Mouse (Mus musculus) heart, postnatal 25 days (tissue): ENCODE data around the gene Arhgef17. TPM values are rescaled to one million over a fixed set of nuclear protein-coding genes. Genes with fewer than 3 reads are reported as not detected.

Source experiments
- DNase-seq: peaks from one replicate; pipeline ENCODE4 v3.0.0; 2022; ENCODE audit warnings: low spot score
- intact Hi-C: fragments of 180-260 bp; cut with DNase I; formaldehyde crosslinking; loops from one replicate; pipeline ENCODE4 v1.15.1; 2025
- total RNA-seq, 2 experiments: library from RNA; stranded (reverse); gene quantifications; 2 replicates each; pipeline ENCODE4 v1.2.3; 2021

Gene Arhgef17
- 10 to 100 TPM; 24.0 to 28.8 TPM for total RNA-seq

DNA sequence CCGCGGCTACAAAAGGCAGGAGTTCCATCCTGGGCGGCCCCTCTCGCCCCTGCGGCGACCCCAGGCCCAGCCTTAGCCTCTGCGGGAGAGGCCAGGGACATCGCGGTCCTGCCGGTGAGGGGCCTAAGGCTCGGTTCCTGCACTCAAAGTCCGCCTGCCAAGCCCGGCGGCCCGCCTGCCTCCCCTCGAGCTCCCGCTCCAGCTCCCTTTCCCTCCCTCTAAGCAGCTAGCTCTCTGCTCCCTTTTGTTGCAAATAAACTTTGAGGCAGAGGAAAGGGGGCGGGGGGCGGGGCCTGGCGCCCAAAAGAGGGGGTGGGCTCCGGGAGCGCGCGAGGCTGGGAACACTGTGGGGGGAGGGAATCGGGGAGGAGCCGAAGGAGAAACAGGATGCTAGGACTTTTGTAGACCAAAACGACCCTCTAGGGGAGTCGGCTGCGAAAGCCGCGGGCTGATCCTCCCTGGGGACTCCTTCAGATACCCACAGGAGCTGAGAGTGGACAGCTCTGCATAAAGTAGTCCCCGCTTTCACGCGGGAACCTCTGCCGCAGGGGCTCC, at the start of gene Arhgef17:
Gene Arhgef17 (minus strand): TSS at position 182 of the 555 bp plus-strand sequence.
- intact Hi-C loops = loop anchor here (1.0 kb wide), 1 partner anchor 25 kb away; no protein-coding TSS in a partner anchor
- no peak for DNase-seq

DNA sequence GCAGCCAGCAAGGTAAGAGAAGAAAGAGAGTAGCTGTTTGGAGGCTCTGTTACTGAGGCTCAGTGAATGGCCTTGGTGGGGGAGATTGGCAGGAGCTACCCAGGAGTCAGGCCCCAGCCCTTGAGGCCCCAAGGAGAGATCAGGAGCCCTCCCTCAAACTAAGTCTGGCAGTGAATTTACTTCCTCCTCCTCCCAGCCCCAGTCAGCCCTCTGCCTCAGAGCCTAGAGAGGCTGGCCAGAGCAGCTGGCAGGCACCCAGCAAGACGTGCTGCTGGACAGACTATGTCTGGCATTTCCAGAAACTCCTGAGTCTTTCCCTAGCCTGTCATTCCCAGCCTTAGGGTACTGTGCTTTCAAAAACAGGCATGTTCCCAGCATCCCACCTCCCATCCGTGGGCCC, 47.3 kb upstream of the Arhgef17 start:
- DNase-seq = peak; percentile 69
- intact Hi-C loops = no loop called here

DNA sequence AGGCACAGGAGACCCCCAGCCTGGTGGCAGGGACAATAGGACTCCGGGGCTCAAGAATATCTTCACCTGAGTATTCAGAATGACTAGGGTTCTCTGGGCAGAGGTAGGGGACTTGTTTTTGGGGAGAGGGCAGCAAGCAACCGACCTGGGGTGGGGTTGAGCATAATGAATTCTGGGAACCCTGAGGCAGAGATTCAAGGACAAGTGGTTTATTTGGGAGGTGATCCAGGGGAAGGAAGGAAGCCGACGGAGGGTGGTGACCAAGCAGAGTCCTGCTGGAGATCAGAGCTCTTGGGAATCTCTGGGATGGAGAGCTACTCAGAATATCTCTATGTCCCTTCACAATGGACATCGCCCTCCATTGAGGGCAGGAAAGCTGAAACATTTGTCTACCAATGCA, 46.3 kb upstream of the Arhgef17 start:
- intact Hi-C loops = no loop called here
- DNase-seq = no peak

DNA sequence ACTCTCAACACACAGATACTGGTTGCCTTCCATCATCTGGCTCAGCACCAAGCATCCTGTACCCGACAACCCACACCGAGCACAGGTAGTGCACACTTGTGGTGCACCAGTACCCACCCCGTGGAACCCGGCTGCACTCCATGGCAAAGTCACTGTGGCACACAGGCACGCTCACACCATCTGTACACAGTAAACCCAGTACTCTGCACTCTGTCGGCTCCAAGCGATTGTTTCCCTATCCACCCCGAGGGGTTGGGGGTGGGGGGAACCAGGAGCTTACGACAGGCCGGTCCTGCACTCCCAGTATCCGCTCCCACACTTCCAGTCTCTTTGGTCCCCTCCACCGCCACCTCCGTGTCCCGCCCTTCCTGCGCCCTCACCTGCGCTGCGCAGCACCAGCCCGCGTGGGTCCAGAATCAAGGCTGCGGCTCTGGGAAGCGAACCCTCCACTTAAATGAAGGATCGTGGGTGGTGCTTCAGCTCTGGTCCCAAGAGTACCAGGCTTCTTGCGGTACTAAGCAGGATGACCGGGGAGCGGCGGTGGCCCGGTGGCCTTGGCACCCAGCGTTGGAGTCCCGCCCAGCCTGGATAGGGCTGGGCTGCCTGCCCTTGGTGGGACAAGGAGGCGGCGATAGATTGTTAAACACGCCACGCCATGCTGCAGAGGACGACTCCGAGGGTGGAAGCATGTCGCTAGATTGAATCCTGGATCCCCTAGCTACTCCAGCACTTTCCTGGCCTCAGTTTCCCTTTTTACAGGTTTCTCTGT, 42.4 kb upstream of the Arhgef17 start, which contains the start of gene P2ry6:
Gene P2ry6 (minus strand): TSS at position 515 of the 769 bp plus-strand sequence.
- intact Hi-C loops = no loop called here
- no peak for DNase-seq

DNA sequence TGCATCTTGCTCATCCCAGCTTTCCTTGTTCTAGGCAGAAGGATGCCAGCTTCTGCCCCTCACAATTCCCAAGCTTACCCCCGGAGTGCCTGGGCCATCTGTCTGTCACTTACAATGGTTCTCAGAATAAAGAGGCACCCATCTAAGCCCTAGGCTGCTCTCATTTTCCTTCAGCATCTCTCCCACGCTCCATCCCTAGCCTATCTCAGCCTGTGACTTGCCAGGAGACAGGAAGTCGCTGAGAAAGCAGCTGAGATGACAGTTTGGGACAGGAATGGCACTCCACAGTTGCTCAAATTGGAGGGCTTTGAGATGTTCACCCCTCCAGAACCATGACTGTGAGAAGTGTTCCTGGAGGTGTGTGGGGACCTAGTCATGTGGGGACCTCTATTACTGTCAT, 41.0 kb upstream of the Arhgef17 start:
- no peak for DNase-seq
- intact Hi-C loops = no loop called here

DNA sequence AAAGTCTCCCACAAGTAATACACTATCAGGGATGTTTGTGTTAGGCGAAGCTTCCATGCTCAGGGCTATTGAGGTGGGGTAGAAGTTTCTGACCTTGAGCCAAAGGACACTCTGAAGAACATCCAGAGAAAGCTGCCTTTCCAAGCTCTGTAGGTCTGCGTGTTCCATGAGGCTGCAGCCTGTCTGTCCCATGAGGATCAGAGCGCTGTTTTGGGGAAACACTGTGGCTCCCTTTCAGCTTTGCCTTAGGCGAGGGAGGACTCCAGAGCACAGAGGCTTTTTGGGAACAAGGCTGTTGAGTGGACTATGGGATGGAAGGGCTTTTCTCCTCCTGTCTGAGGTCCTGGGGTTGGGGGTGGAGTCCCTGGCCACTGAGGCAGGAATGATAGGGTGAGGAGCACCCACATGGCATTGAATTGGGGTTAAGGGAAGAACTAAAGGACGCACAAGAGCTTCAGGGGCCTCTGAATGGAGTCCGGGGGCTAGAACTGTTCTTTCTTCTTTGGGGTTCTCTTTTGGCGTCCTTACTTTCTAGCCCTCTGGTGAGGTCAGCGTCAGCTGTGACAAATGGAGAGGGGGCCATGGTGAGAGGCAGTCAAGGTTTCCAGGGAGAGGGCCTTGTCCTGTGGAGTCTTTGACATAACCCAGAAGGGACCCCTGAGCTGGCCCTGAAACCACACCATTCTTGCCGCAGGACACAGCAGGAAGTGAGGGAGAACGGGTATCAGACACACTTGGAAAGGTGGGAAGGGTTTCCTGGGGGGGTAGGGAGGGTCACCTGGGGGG, 37.2 kb upstream of the Arhgef17 start:
- no peak for DNase-seq
- intact Hi-C loops = no loop called here

DNA sequence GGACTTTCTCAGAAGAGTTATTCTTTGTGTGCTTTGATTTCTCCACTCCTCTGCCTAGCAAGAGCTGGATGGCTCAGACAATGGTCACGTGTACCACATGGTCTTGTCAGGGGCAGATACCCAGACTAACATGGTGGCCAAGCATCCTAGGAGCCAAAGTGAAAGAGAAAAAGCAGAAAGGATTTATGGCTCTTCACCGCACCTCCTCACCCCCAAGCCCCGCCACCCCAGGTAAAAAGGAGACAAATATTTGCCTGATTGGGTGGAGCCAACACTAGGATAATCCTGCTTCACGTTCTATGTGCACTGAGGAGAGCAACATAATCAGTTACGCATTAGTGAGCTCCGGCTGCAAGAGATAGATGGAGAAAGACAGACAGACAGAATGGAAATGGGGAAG, 36.5 kb upstream of the Arhgef17 start:
- intact Hi-C loops = no loop called here
- DNase-seq = no peak

DNA sequence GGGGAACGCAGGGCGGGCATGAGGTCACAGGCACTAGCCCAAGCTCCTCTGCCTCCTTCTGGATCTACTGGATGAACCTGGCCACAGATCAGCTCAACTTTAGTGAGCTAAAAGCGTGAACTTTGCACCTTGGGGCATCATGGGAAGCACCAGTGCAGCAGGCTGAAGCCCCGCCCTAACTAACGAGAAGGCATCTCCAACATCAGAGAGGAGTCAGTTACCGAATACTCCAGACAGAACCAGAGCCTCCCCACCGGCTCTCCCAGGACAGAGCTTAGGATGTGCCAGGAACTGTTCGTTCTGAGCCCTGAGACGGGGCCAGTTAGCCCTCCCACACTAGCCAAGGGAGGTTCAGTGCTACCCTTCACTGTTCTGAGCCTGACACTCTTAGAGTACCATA, 35.9 kb upstream of the Arhgef17 start:
- DNase-seq = no peak
- intact Hi-C loops = no loop called here

DNA sequence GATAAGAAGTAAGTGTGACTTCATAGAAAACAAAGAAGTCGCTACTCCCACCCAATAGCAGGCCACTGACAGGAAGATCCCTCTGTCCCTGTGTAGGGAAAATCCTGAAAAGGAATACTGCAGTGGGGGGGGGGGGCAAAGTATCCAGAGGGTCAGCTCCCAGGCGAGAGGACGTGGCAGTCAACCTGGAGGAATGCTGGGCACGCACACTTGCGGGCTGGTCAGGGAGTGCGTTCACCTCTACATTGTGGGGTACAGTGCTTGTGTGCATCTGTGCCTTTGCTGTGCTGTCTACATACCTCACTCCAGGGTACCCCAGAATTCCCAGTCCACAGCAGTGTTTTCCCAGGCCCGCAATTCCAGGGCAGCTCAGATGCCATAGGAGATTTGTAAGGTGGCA, 34.1 kb upstream of the Arhgef17 start:
- no peak for DNase-seq
- intact Hi-C loops = no loop called here

DNA sequence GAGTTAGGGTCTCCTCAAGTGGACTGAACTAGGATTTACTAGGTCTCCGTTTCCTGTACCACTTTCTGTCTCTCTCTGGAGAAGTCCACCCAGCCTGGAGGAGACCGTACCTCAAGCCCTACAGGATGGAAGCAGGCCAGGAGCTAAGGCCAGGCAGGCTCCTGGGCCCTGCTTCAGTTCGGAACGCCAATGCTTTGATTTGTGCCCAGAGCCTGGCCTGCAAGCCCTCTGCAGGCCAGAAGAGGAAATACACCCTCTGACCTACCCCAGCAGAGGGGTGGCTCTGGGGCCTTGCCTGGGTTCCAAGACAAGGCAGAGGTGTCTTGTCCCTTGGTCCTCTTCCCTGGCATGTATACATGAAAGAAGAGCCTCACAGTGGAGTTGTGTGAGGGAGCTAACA, 33.2 kb upstream of the Arhgef17 start:
- intact Hi-C loops = loop anchor here (1.0 to 2.0 kb wide), 2 partner anchors 22 to 58 kb away; no protein-coding TSS in a partner anchor
- no peak for DNase-seq

DNA sequence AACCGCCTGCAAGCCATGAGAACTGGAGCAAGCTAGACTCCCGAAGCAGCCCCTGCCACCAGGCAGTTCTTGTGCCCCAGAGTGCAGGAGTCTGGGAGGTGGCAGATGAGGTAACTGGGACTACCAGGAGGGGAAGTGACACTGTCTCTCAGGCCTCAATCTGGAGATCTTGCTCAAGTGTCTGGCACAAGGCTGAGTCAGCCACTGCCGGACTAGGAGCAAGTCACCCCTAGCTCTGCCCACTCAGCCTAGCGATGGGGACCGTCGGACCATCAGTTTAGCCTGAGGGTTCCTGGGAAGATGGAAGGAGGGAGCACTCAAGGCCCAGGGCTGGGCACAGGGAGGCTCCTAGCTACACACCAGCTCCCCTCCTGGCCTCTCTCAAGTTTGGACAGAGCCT, 32.3 kb upstream of the Arhgef17 start:
- intact Hi-C loops = loop anchor here (2.0 kb wide), 1 partner anchor 57 kb away; no protein-coding TSS in a partner anchor
- DNase-seq = no peak

DNA sequence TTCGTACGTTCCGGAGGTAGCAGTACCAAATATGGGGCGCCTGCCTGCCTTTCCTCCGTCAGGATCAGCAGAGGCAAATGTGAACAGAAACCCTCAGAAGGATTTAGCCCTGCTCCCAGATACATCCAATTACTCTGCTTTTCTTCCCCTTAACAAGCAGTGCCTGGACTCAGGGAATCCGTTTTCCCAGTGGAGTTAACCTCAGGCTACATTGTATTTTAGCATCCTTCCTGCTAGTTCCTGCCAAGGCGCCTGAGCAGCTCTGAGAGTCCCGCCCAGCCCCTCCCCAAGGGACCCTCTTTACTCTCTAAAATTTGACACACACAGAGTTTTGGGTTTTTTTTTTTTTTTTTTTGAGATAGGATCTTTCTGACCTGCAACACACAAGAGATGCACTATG, 31.5 kb upstream of the Arhgef17 start:
- DNase-seq = no peak

DNA sequence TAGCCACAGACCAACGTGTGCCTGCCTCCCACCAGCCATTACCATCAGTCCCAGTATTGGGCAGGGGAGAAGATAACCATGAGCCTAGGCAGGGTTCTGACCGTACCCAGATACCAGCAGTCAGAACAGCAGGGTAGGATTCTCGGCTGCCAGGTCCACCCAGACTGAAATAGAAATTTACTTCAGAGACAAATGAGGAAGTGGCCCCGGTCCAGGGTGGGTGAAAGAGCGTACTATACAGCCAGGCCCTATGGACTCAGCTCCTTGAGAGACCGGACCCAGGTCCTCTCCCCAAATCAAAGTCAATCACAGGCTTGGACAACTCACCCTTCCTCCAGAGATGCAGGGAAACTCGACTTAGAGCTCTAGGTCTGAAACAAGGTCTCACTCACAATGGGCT, 29.2 kb upstream of the Arhgef17 start:
- no peak for DNase-seq
- intact Hi-C loops = no loop called here

More for the DNA sequence above, 31.5 kb upstream of the Arhgef17 start:
- intact Hi-C loops = no loop called here

DNA sequence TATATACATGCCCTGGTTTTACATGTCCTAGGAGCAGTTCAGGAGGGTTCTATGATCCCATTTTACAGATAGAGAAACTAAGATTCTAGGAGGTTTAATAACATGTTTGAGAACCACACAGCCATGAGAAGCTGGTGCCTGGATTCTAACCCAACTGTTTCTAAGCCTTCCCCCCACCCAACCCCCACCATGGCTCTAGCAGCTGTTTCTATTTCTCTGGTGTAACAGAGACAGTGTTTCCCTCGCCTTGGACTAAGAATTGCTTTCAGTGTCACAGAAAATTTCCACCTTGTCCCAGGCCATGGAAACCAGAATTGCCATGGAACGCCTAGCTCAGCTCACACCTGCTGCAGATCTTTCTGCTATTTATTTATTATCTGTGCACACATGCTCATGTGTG, 28.6 kb upstream of the Arhgef17 start:
- DNase-seq = no peak
- intact Hi-C loops = no loop called here

DNA sequence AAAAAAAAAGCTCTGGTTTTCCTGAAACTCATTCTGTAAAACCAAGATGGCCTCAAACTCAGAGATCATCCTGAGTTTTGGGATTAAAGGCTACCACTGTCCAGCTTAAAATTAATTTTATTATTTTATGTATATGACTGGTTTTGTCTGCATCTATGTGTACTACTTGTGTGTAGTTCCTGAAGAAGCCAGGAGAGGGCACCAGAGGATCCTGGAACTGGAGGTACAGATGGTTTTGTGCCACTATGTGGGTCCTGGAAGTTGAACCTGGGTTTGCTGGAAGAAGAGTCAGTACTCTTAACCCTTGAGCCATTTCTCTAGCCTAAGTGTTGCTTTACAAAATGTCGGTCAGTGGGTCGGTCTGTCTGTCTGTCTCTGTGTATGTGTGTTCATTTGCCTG, 26.5 kb upstream of the Arhgef17 start:
- intact Hi-C loops = no loop called here
- no peak for DNase-seq

DNA sequence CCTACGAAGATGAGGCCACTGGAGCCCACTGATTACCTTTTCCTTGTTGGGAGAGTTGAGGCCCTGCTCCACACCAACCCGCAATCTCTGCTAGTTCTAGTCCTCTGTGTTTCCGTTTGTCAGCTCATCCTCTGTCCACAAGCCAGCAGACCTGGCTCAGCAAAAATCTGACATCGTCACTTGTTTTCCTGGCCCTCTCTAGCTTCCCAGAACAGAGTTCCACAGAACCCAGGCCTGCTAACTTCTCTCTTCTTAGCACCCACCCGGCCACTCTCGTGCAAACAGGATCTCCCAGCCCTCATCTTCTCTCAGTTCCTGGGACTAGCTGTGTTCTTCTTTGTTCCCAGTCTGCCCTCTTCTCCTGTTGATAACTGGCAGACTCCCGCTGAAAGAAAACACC, 20.8 kb upstream of the Arhgef17 start:
- intact Hi-C loops = no loop called here
- no peak for DNase-seq

DNA sequence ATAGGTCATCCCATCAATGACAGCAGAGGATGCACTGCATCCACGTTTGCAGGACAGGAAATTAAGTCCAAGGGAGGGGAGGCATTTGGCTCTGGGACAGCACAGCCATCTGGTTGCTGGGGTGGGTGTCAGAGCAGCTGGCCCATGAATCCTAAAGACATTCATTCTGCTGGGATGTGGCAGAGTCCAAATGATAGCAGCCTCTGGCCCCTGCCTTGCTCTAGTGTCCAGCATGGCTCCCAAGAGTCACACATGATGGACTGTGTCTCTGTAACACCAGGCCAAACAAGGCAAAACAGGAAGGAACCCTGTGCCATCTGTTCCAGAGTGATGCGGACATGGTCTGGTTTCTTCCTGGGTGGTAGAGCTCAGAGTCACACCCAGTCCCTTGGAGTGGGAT, 20.0 kb upstream of the Arhgef17 start:
- intact Hi-C loops = no loop called here
- DNase-seq = no peak

DNA sequence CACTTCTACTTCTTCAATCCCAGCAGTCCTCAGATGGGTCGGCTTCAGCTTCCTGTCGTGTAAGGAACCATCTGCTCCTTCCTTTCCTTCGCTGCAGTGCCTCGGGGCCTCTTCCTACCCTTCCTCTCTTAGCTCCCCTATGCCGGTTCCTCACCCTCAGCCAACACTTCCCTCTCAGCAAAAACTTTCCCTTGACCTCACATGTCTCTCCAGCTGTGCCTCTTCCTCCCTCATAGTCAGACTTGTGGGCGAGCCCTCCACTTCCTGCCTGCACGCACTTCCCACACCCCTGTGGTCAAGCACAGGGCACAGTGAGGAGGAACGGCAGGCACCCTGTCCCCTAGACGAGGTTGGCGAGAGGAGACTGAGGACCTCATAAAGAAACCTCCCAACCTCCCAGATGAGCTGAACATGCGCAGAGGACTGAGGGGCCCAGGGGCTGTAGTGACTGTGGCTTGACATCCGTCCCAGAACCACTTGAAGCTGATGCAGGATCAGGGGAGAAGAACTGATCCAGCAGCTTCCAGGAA, 18.6 kb upstream of the Arhgef17 start:
- intact Hi-C loops = no loop called here
- peak; percentile 50 for DNase-seq

DNA sequence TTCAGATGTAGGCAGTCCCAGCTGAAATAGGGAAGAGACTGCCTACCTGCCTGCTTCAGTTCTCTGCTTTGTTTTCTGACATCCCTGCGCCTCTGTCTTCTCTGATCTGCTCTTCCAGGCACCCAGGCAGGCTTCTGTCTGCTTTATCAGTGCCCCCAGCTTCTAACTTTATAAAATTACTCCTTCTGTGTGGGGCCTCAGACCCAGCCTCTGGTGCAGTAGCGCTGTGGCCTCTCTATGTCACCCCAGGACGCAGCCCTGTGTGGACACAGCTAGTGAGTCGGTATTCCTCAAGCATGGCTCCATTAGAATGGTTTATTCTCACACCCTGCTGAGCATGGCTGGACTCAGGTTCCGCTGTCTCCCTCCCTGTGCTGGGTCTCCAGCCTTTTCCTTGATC, 18.1 kb upstream of the Arhgef17 start:
- intact Hi-C loops = no loop called here
- no peak for DNase-seq

DNA sequence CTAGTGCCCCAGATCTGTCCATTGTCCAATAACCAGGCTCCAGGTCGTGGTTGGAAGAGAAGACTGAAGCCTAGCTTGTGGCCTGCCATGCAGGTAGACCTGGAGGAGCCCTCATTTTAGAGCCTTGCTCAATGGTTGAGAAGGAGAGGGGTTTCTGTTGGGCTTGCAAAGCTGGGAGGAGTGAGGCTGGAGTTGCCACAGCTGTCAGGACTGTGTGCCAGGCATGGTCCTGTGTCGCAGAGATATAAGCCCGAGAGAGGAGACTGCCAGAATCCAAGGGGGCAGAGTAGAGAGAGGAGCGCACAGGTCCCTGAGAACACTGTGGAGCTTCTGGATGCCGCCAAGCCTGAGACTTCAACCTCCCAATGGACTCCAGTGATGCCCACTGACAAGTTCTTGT, 12.8 kb upstream of the Arhgef17 start:
- intact Hi-C loops = no loop called here
- no peak for DNase-seq

DNA sequence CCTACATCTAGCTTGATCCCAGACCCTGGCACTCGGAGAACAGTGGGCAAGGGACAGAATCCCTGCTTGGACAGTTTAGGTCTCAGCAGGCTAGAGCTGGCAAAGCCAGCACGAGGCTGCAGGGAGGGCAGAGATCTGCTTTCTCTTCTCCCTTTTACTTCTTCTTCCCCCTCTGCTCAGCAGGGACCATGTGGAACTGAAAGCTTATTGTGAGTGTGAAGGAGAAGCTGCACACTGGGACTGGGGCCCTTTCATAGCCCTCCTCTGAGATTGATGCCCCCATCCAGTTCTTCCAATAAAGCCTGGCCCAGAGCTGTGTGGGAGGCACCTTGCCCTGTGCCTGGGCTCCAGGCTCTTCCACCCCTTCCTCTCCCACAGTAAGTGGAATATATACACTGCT, 12.4 kb upstream of the Arhgef17 start:
- DNase-seq = no peak
- intact Hi-C loops = no loop called here
